Mouse (Mus musculus) lung, embryonic 16.5 days (tissue): Measurements from ENCODE around the gene Klhl24. TPM values are rescaled to one million over a fixed set of nuclear protein-coding genes. Genes with fewer than 3 reads are reported as not detected.
A peak's percentile ranks its signal among the peaks of the same experiment; 100 is the strongest.

ENCODE experiments used
- ATAC-seq: fragments of 200-750 bp; cut with Nextera tagmentation; 2 replicates; pipeline ENCODE4 v1.8.0; 2017; ENCODE audit warnings: low read depth, mild to moderate bottlenecking, moderate library complexity
- H3K27ac ChIP-seq: fragments of 300-500 bp; sonication (generic); 2 replicates; pipeline ENCODE4 v1.5.1; 2014; ENCODE audit warnings: mild to moderate bottlenecking, control low read depth, low read length
- H3K27me3 ChIP-seq: fragments of 300-500 bp; sonication (generic); 2 replicates; pipeline ENCODE4 v1.6.1; 2014; ENCODE audit warnings: low read depth, low read length, mixed read lengths; ENCODE audit not compliant: control insufficient read depth, insufficient read depth
- H3K36me3 ChIP-seq: fragments of 300-500 bp; sonication (generic); 2 replicates; pipeline ENCODE4 v1.6.1; 2014; ENCODE audit warnings: low read length; ENCODE audit not compliant: control insufficient read depth, insufficient read depth
- H3K4me1 ChIP-seq: fragments of 300-500 bp; sonication (generic); replicated peaks from 2 replicates; pipeline ENCODE4 v1.6.1; 2014; ENCODE audit warnings: low read length, mixed read lengths; ENCODE audit not compliant: control insufficient read depth, insufficient read depth
- H3K4me2 ChIP-seq: fragments of 300-500 bp; sonication (generic); 2 replicates; pipeline ENCODE4 v1.6.1; 2014; ENCODE audit warnings: low read depth, low read length, control low read depth
- H3K4me3 ChIP-seq: fragments of 300-500 bp; sonication (generic); 2 replicates; pipeline ENCODE4 v1.5.1; 2014; ENCODE audit warnings: mild to moderate bottlenecking, low read length, control low read depth
- H3K9ac ChIP-seq: fragments of 300-500 bp; sonication (generic); 2 replicates; pipeline ENCODE4 v1.6.1; 2014; ENCODE audit warnings: low read length, control low read depth
- H3K9me3 ChIP-seq: fragments of 300-500 bp; sonication (generic); 2 replicates; pipeline ENCODE4 v1.6.1; 2016; ENCODE audit warnings: low read length; ENCODE audit not compliant: control insufficient read depth
- WGBS: fragments of 180-500 bp; shearing (Covaris S2); extraction: QIAGEN DNeasy Blood & Tissue Kit; methylation state at CpG from one replicate; pipeline ENCODE4 v1.1.7; 2014; 5-methylcytosine and 5-hydroxymethylcytosine counted together
- polyA plus RNA-seq: library from polyadenylated mRNA; unstranded; fragments of >200 nt; fragmentation: Nextera tagmentation; extraction: Ambion mirVana; gene quantifications from 2 replicates; pipeline ENCODE4 v1.2.1, GENCODE M21; 2015

The Klhl24 gene
- 35.9 and 36.2 TPM in 2 replicates for polyA plus RNA-seq

DNA sequence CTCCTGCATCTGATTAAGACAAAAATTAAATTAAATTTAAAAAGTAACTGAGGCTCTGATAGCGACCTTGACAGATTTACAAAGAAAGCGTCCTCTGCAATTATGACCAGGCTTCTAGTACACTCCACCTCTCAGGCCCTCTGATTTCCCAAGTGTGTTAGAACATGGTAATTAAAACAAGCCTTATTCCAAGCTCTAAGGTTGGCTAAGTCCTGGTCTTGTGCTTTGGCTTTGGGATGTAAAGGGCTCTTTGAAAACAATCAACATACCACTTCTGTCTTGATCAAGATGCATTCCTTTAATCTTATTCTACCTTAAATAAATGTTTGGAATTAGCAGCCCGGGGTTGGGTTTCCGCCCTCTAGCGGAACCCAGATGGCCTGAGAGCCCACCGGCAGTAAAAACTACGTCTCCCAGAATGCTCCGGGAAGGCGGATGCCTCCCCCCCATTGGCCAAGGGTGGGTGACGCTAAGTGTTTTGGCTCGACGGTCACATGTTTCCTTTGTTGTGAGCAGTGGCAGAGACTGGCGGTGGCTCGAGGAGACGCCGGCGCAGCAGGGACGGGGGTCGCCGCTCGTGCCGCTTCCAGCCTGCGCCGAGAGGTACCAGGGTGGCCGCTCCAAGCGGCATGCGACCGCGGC lies at the start of gene Klhl24:
Gene Klhl24 (plus strand): TSS at position 474 of the 642 bp plus-strand sequence.
- Histone ChIP-seq H3K4me3 (peak within 1 kb of the TSS; percentile 100), H3K4me2 (peak within 1 kb of the TSS; percentile 65), H3K4me1 (peaks cover 3% of the 10 kb centered on the region; the same call in 1 of the 2 replicates), H3K36me3 (no peaks in the 10 kb centered on the region), H3K27me3 (no peaks in the 10 kb centered on the region), H3K27ac (peak within 1 kb of the TSS; percentile 100), H3K9ac (peak within 1 kb of the TSS; percentile 97), H3K9me3 (no peaks in the 10 kb centered on the region)
- peak; percentile 95 for ATAC-seq
- 1% methylated on average over 26 of the region's 29 CpGs for WGBS

DNA sequence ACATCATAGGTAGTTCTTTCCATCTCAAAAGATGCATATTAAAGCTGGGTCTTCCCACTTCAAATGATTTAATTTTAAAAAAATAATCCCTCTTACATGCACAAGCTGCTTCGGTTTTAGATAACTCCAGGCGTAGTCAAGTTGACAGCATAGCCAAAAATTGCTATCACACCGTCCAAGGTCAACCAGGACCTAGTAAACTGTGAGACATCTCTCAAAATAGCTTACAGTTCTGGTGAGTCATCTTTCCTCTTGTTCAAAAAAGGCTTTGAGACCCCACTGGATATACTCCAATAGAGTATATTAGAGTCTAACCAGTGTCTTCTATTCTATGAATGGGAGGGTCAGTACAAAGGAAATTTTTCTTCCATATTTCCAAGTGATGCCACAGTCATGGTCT lies 44.7 kb upstream of the Klhl24 start:
- Histone ChIP-seq H3K36me3 (no peaks in the 10 kb centered on the region), H3K27ac (no peak overlapping the region), H3K27me3 (no peaks in the 10 kb centered on the region), H3K4me2 (no peak overlapping the region), H3K9ac (no peak overlapping the region), H3K4me3 (no peak overlapping the region), H3K9me3 (no peaks in the 10 kb centered on the region), H3K4me1 (no peaks in the 10 kb centered on the region)
- ATAC-seq: no peak
- WGBS: 81% methylated on average over 3 of the region's 3 CpGs

GRCm38 (mm10) chr16:20072770-20073169 lies 24.6 kb upstream of the Klhl24 start:
- Histone ChIP-seq H3K9me3 (no peaks in the 10 kb centered on the region), H3K27ac (peak overlapping the region; percentile 48; the same call in 1 of the 2 replicates), H3K4me1 (no peaks in the 10 kb centered on the region), H3K27me3 (no peaks in the 10 kb centered on the region), H3K36me3 (no peaks in the 10 kb centered on the region), H3K4me2 (no peak overlapping the region), H3K9ac (no peak overlapping the region), H3K4me3 (no peak overlapping the region)
- 42% methylated on average over 1 of the region's 1 CpGs for WGBS
- peak; percentile 84 for ATAC-seq

- Histone ChIP-seq H3K4me2 (no peak overlapping the region), H3K9me3 (no peaks in the 10 kb centered on the region), H3K9ac (no peak overlapping the region), H3K36me3 (no peaks in the 10 kb centered on the region), H3K27me3 (no peaks in the 10 kb centered on the region), H3K4me1 (no peaks in the 10 kb centered on the region), H3K27ac (no peak overlapping the region), H3K4me3 (no peak overlapping the region)
- ATAC-seq: no peak
- 53% methylated on average over 1 of the region's 1 CpGs for WGBS
Observed at GRCm38 (mm10) chr16:20076675-20077074, 20.7 kb upstream of the Klhl24 start.

- Histone ChIP-seq H3K27ac (no peak overlapping the region), H3K4me1 (no peaks in the 10 kb centered on the region), H3K9me3 (no peaks in the 10 kb centered on the region), H3K36me3 (no peaks in the 10 kb centered on the region), H3K27me3 (no peaks in the 10 kb centered on the region), H3K4me3 (no peak overlapping the region), H3K9ac (no peak overlapping the region), H3K4me2 (no peak overlapping the region)
- WGBS: 65% methylated on average over 3 of the region's 3 CpGs
- ATAC-seq: peak; percentile 62; the same call in 1 of the 2 replicates
Observed at GRCm38 (mm10) chr16:20080271-20080670, 17.1 kb upstream of the Klhl24 start.

DNA sequence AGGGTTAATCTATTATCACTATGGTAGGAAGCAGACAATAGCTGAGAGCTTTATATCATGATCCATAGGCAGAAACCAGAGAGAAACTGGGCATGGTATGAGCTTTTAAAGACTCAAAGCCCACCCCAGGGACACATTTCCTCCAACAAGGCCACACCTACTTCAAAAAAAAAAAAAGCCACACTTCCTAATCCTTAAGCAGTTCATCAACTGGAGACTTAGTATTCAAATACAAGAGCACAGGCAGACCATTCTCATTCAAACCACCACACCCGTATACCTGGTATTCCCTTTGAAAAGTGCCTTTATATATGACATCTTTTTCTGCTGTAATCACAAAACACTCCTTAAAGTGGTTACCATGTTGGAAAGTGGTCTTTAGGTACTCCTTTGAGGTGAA lies 12.7 kb upstream of the Klhl24 start:
- Histone ChIP-seq H3K4me2 (no peak overlapping the region), H3K4me3 (no peak overlapping the region), H3K9me3 (no peaks in the 10 kb centered on the region), H3K4me1 (no peaks in the 10 kb centered on the region), H3K27me3 (no peaks in the 10 kb centered on the region), H3K36me3 (no peaks in the 10 kb centered on the region), H3K9ac (no peak overlapping the region), H3K27ac (no peak overlapping the region)
- ATAC-seq: no peak
- WGBS: 85% methylated on average over 1 of the region's 1 CpGs

GRCm38 (mm10) chr16:20085250-20085905 lies 12.0 kb upstream of the Klhl24 start:
- Histone ChIP-seq H3K9ac (no peak overlapping the region), H3K4me2 (no peak overlapping the region), H3K9me3 (no peaks in the 10 kb centered on the region), H3K4me3 (no peak overlapping the region), H3K36me3 (no peaks in the 10 kb centered on the region), H3K27me3 (no peaks in the 10 kb centered on the region), H3K27ac (no peak overlapping the region), H3K4me1 (no peaks in the 10 kb centered on the region)
- WGBS: 87% methylated on average over 5 of the region's 5 CpGs
- ATAC-seq: no peak

DNA sequence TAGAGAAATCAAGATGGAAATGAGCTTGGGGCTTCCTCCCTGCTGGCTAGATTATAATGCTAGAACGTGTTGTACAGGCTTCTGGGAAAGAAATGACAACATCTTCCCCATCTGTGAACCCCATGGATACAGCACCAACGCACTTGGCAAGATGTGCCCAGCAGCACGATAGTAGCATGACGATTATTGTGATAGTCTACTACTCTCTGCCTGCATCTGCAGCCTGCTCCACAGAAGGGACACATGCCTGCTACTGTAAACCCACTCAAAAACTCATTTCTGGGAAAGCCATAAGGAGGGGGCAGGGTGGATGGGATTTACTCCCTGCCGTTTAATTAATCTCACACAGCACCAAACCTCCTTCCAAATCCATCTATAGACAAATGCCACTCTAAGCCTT lies 10.4 kb upstream of the Klhl24 start:
- no peaks in the 10 kb centered on the region for H3K36me3 ChIP-seq
- no peaks in the 10 kb centered on the region for H3K27me3 ChIP-seq
- no peaks in the 10 kb centered on the region for H3K9me3 ChIP-seq
- no peak overlapping the region for H3K4me3 ChIP-seq
- no peaks in the 10 kb centered on the region for H3K4me1 ChIP-seq
- no peak overlapping the region for H3K4me2 ChIP-seq
- H3K9ac ChIP-seq: no peak overlapping the region
- 74% methylated on average over 5 of the region's 5 CpGs for WGBS
- no peak overlapping the region for H3K27ac ChIP-seq
- ATAC-seq: no peak

DNA sequence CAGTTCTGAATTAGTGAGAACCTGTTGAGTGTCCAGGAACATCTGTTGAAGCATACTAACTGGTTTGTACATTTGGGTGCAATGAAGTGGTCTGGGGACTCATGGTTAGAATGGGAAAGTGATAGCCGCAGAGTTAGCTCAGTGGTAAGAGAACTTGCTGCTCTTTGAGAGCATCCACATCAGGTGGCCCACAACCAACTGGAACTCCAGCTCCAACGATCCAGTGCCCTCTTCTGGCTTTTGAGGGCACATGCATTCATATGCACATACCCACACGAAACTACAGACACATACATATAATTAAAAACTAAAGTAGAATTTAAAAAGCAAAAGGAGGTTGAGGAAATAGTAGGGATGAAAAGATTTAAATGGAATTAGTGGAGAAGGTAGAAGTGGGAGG lies 7.7 kb upstream of the Klhl24 start:
- Histone ChIP-seq H3K4me1 (no peaks in the 10 kb centered on the region), H3K4me2 (no peak overlapping the region)
- WGBS: 92% methylated on average over 3 of the region's 3 CpGs

More for the DNA sequence above, 7.7 kb upstream of the Klhl24 start:
- no peaks in the 10 kb centered on the region for H3K36me3 ChIP-seq
- no peaks in the 10 kb centered on the region for H3K9me3 ChIP-seq
- H3K27ac ChIP-seq: no peak overlapping the region
- H3K9ac ChIP-seq: no peak overlapping the region
- H3K4me3 ChIP-seq: no peak overlapping the region
- H3K27me3 ChIP-seq: no peaks in the 10 kb centered on the region
- ATAC-seq: no peak
